Mouse (Mus musculus): Measurements from ENCODE around the gene Gm4969. TPM values are rescaled to one million over a fixed set of nuclear protein-coding genes. Genes with fewer than 3 reads are reported as not detected.
A peak's percentile ranks its signal among the peaks of the same experiment; 100 is the strongest.

Gm4969 gene
- polyA plus RNA-seq, 1 experiment from 2014 or later: 3.8 TPM

- Histone ChIP-seq H3K27me3 (no peaks in the 10 kb centered on the region), H3K36me3 (peaks cover 13% of the 10 kb centered on the region), H3K9ac (no peak overlapping the region), H3K4me3 (no peak overlapping the region), H3K9me3 (peaks cover 8% of the 10 kb centered on the region; the same call in 1 of the 2 replicates), H3K4me1 (peaks cover 25% of the 10 kb centered on the region), H3K27ac (no peak overlapping the region), H3K4me2 (replicated peaks) (no peak overlapping the region)
- ATAC-seq (ENCODE audit: insufficient number of reproducible peaks, insufficient read depth, low FRiP score, low TSS enrichment): no peak
- 75% methylated on average over 1 of the region's 1 CpGs for WGBS
Measured at GRCm38 (mm10) chr7:19100290-19100689, 17.9 kb downstream of the Gm4969 start.

- H3K4me3 ChIP-seq: no peak overlapping the region
- H3K4me2 ChIP-seq (replicated peaks): no peak overlapping the region
- no peak overlapping the region for H3K9ac ChIP-seq
- peaks cover 13% of the 10 kb centered on the region for H3K36me3 ChIP-seq
- no peak overlapping the region for H3K27ac ChIP-seq
- H3K9me3 ChIP-seq: peaks cover 8% of the 10 kb centered on the region; the same call in 1 of the 2 replicates
- no peaks in the 10 kb centered on the region for H3K27me3 ChIP-seq
- H3K4me1 ChIP-seq: peaks cover 25% of the 10 kb centered on the region
- no peak for ATAC-seq (ENCODE audit: insufficient number of reproducible peaks, insufficient read depth, low FRiP score, low TSS enrichment)
- WGBS: 68% methylated on average over 7 of the region's 7 CpGs
Measured at GRCm38 (mm10) chr7:19098811-19099210, 19.4 kb downstream of the Gm4969 start.

GRCm38 (mm10) chr7:19097863-19098262 is 20.3 kb downstream of the Gm4969 start:
- Histone ChIP-seq H3K4me3 (no peak overlapping the region), H3K4me1 (peaks cover 31% of the 10 kb centered on the region), H3K9ac (no peak overlapping the region), H3K27ac (no peak overlapping the region), H3K9me3 (peaks cover 6% of the 10 kb centered on the region; the same call in 1 of the 2 replicates), H3K27me3 (no peaks in the 10 kb centered on the region), H3K36me3 (peaks cover 13% of the 10 kb centered on the region), H3K4me2 (replicated peaks) (no peak overlapping the region)
- ATAC-seq (ENCODE audit: insufficient number of reproducible peaks, insufficient read depth, low FRiP score, low TSS enrichment): no peak

GRCm38 (mm10) chr7:19097217-19097616 is 21.0 kb downstream of the Gm4969 start:
- 63% methylated on average over 2 of the region's 2 CpGs for WGBS
- no peak overlapping the region for H3K27ac ChIP-seq
- no peaks in the 10 kb centered on the region for H3K27me3 ChIP-seq
- peaks cover 37% of the 10 kb centered on the region for H3K4me1 ChIP-seq
- H3K4me2 ChIP-seq (replicated peaks): peak overlapping the region; percentile 85
- no peak for ATAC-seq (ENCODE audit: insufficient number of reproducible peaks, insufficient read depth, low FRiP score, low TSS enrichment)
- no peaks in the 10 kb centered on the region for H3K9me3 ChIP-seq
- no peak overlapping the region for H3K4me3 ChIP-seq
- 0 out of 2 replicates have a peak overlapping the region, but pooled peaks have one; percentile 91 for H3K9ac ChIP-seq
- peaks cover 13% of the 10 kb centered on the region for H3K36me3 ChIP-seq

- Histone ChIP-seq H3K4me3 (peak overlapping the region; percentile 77), H3K27ac (peak overlapping the region; percentile 99), H3K4me2 (replicated peaks) (peak overlapping the region; percentile 85), H3K9me3 (no peaks in the 10 kb centered on the region), H3K9ac (peak overlapping the region; percentile 91), H3K27me3 (no peaks in the 10 kb centered on the region), H3K36me3 (peaks cover 15% of the 10 kb centered on the region), H3K4me1 (peaks cover 41% of the 10 kb centered on the region)
- WGBS: 48% methylated on average over 5 of the region's 5 CpGs
- ATAC-seq (ENCODE audit: insufficient number of reproducible peaks, insufficient read depth, low FRiP score, low TSS enrichment): no peak
Measured at GRCm38 (mm10) chr7:19096421-19096976, 21.7 kb downstream of the Gm4969 start.

- H3K36me3 ChIP-seq: peaks cover 17% of the 10 kb centered on the region
- H3K9me3 ChIP-seq: no peaks in the 10 kb centered on the region
- no peaks in the 10 kb centered on the region for H3K27me3 ChIP-seq
- 2% methylated on average over 19 of the region's 19 CpGs for WGBS
- peak overlapping the region; percentile 91 for H3K9ac ChIP-seq
- H3K4me1 ChIP-seq: peaks cover 41% of the 10 kb centered on the region
- peak overlapping the region; percentile 99 for H3K27ac ChIP-seq
- ATAC-seq (ENCODE audit: insufficient number of reproducible peaks, insufficient read depth, low FRiP score, low TSS enrichment): peak; percentile 7; the same call in 1 of the 2 replicates
- H3K4me2 ChIP-seq (replicated peaks): peak overlapping the region; percentile 85
- peak overlapping the region; percentile 77 for H3K4me3 ChIP-seq
Measured at GRCm38 (mm10) chr7:19095751-19096110, 22.4 kb downstream of the Gm4969 start.

GRCm38 (mm10) chr7:19094826-19095750 is 23.1 kb downstream of the Gm4969 start:
- H3K27me3 ChIP-seq: no peaks in the 10 kb centered on the region
- H3K4me3 ChIP-seq: peak overlapping the region; percentile 77
- peak overlapping the region; percentile 91 for H3K9ac ChIP-seq
- peaks cover 20% of the 10 kb centered on the region for H3K36me3 ChIP-seq
- peak overlapping the region; percentile 99 for H3K27ac ChIP-seq
- peak overlapping the region; percentile 85 for H3K4me2 ChIP-seq (replicated peaks)
- H3K4me1 ChIP-seq: peaks cover 41% of the 10 kb centered on the region
- ATAC-seq (ENCODE audit: insufficient number of reproducible peaks, insufficient read depth, low FRiP score, low TSS enrichment): no peak
- WGBS: under 1% methylated on average over 86 of the region's 87 CpGs
- no peaks in the 10 kb centered on the region for H3K9me3 ChIP-seq

- Histone ChIP-seq H3K27me3 (no peaks in the 10 kb centered on the region), H3K9me3 (no peaks in the 10 kb centered on the region), H3K4me2 (replicated peaks) (peak within 1 kb of the TSS; percentile 85), H3K4me1 (peaks cover 41% of the 10 kb centered on the region), H3K4me3 (peak within 1 kb of the TSS; percentile 77), H3K36me3 (peaks cover 20% of the 10 kb centered on the region), H3K9ac (peak within 1 kb of the TSS; percentile 91), H3K27ac (peak within 1 kb of the TSS; percentile 99)
- 1% methylated on average over 29 of the region's 36 CpGs for WGBS
- no peak; the same call in 1 of the 2 replicates for ATAC-seq (ENCODE audit: insufficient number of reproducible peaks, insufficient read depth, low FRiP score, low TSS enrichment)
Measured at GRCm38 (mm10) chr7:19094471-19094825, 23.7 kb downstream of the Gm4969 start, which contains the start of gene Six5. Six5 (plus strand) TSS chr7:19094594.

- Histone ChIP-seq H3K4me1 (peaks cover 37% of the 10 kb centered on the region), H3K9me3 (no peaks in the 10 kb centered on the region)
Measured at GRCm38 (mm10) chr7:19093537-19094385, 24.4 kb downstream of the Gm4969 start.

GRCm38 (mm10) chr7:19093174-19093521 is 25.0 kb downstream of the Gm4969 start:
- WGBS: 2% methylated on average over 12 of the region's 15 CpGs
- peaks cover 24% of the 10 kb centered on the region for H3K36me3 ChIP-seq
- H3K27ac ChIP-seq: peak overlapping the region; percentile 94
- peak overlapping the region; percentile 85 for H3K4me2 ChIP-seq (replicated peaks)
- no peaks in the 10 kb centered on the region for H3K27me3 ChIP-seq
- H3K9me3 ChIP-seq: no peaks in the 10 kb centered on the region
- H3K4me1 ChIP-seq: peaks cover 35% of the 10 kb centered on the region
- peak; percentile 13 for ATAC-seq (ENCODE audit: insufficient number of reproducible peaks, insufficient read depth, low FRiP score, low TSS enrichment)
- peak overlapping the region; percentile 77 for H3K4me3 ChIP-seq
- H3K9ac ChIP-seq: peak overlapping the region; percentile 54

More at GRCm38 (mm10) chr7:19093537-19094385, 24.4 kb downstream of the Gm4969 start:
- H3K27ac ChIP-seq: peak overlapping the region; percentile 99
- H3K36me3 ChIP-seq: peaks cover 24% of the 10 kb centered on the region
- peak overlapping the region; percentile 85 for H3K4me2 ChIP-seq (replicated peaks)
- peak overlapping the region; percentile 77 for H3K4me3 ChIP-seq
- peak overlapping the region; percentile 91 for H3K9ac ChIP-seq
- peak; percentile 87 for ATAC-seq (ENCODE audit: insufficient number of reproducible peaks, insufficient read depth, low FRiP score, low TSS enrichment)
- H3K27me3 ChIP-seq: no peaks in the 10 kb centered on the region
- WGBS: 1% methylated on average over 45 of the region's 45 CpGs
